Mouse (Mus musculus): Measurements from ENCODE around the gene Trappc3. TPM values are rescaled to one million over a fixed set of nuclear protein-coding genes. Genes with fewer than 3 reads are reported as not detected.
A peak's percentile ranks its signal among the peaks of the same experiment; 100 is the strongest.

The Trappc3 gene
- polyA plus RNA-seq, 1 experiment from 2014 or later: 103 TPM

GRCm38 (mm10) chr4:126321854-126322511 lies 59.9 kb downstream of the Trappc3 start:
- Histone ChIP-seq H3K4me1 (ENCODE audit: control insufficient read depth, insufficient read depth, low read length) (peaks cover 20% of the 10 kb centered on the region), H3K27me3 (ENCODE audit: control insufficient read depth, insufficient read depth, low read length) (no peaks in the 10 kb centered on the region), H3K36me3 (ENCODE audit: control insufficient read depth, insufficient read depth, low read length) (peaks cover 5% of the 10 kb centered on the region; the same call in 1 of the 2 replicates), H3K9me3 (replicated peaks; ENCODE audit: control insufficient read depth, low read length) (no peaks in the 10 kb centered on the region), H3K27ac (ENCODE audit: low read length) (no peak overlapping the region), H3K9ac (ENCODE audit: low read length) (peak overlapping the region; percentile 61; the same call in 1 of the 2 replicates), H3K4me3 (replicated peaks; ENCODE audit: low read length) (peak overlapping the region; percentile 77), H3K4me2 (ENCODE audit: low read depth, low read length) (peak overlapping the region; percentile 56)
- WGBS: 52% methylated on average over 28 of the region's 28 CpGs
- no peak; the same call in 1 of the 2 replicates for ATAC-seq (ENCODE audit: insufficient read depth, low FRiP score)

GRCm38 (mm10) chr4:126322646-126323045 lies 60.5 kb downstream of the Trappc3 start:
- Histone ChIP-seq H3K9ac (ENCODE audit: low read length) (no peak overlapping the region), H3K4me2 (ENCODE audit: low read depth, low read length) (no peak overlapping the region), H3K4me3 (replicated peaks; ENCODE audit: low read length) (no peak overlapping the region), H3K27ac (ENCODE audit: low read length) (no peak overlapping the region), H3K4me1 (ENCODE audit: control insufficient read depth, insufficient read depth, low read length) (peaks cover 20% of the 10 kb centered on the region), H3K36me3 (ENCODE audit: control insufficient read depth, insufficient read depth, low read length) (0 out of 2 replicates have a peak, but pooled peaks cover under 1% of the 10 kb centered on the region), H3K27me3 (ENCODE audit: control insufficient read depth, insufficient read depth, low read length) (no peaks in the 10 kb centered on the region), H3K9me3 (replicated peaks; ENCODE audit: control insufficient read depth, low read length) (no peaks in the 10 kb centered on the region)
- no peak for ATAC-seq (ENCODE audit: insufficient read depth, low FRiP score)
- WGBS: 95% methylated on average over 13 of the region's 13 CpGs

GRCm38 (mm10) chr4:126324861-126325260 lies 62.7 kb downstream of the Trappc3 start:
- Histone ChIP-seq H3K9ac (ENCODE audit: low read length) (peak overlapping the region; percentile 62), H3K4me3 (replicated peaks; ENCODE audit: low read length) (peak overlapping the region; percentile 32; the same call in 1 of the 2 replicates), H3K36me3 (ENCODE audit: control insufficient read depth, insufficient read depth, low read length) (no peaks in the 10 kb centered on the region), H3K27ac (ENCODE audit: low read length) (no peak overlapping the region; the same call in 1 of the 2 replicates), H3K4me1 (ENCODE audit: control insufficient read depth, insufficient read depth, low read length) (peaks cover 20% of the 10 kb centered on the region), H3K9me3 (replicated peaks; ENCODE audit: control insufficient read depth, low read length) (no peaks in the 10 kb centered on the region), H3K27me3 (ENCODE audit: control insufficient read depth, insufficient read depth, low read length) (no peaks in the 10 kb centered on the region), H3K4me2 (ENCODE audit: low read depth, low read length) (peak overlapping the region; percentile 51; the same call in 1 of the 2 replicates)
- 32% methylated on average over 13 of the region's 13 CpGs for WGBS
- no peak for ATAC-seq (ENCODE audit: insufficient read depth, low FRiP score)

GRCm38 (mm10) chr4:126325281-126325861 lies 63.2 kb downstream of the Trappc3 start, which contains the start of gene Tekt2:
TSS of gene Tekt2 (minus strand) at chr4:126325688.
- Histone ChIP-seq H3K27ac (ENCODE audit: low read length) (no peak within 1 kb of the TSS; the same call in 1 of the 2 replicates), H3K4me1 (ENCODE audit: control insufficient read depth, insufficient read depth, low read length) (peaks cover 18% of the 10 kb centered on the region), H3K27me3 (ENCODE audit: control insufficient read depth, insufficient read depth, low read length) (no peaks in the 10 kb centered on the region), H3K9ac (ENCODE audit: low read length) (peak within 1 kb of the TSS; percentile 62), H3K4me3 (replicated peaks; ENCODE audit: low read length) (peak within 1 kb of the TSS; percentile 32), H3K36me3 (ENCODE audit: control insufficient read depth, insufficient read depth, low read length) (no peaks in the 10 kb centered on the region), H3K4me2 (ENCODE audit: low read depth, low read length) (peak within 1 kb of the TSS; percentile 51), H3K9me3 (replicated peaks; ENCODE audit: control insufficient read depth, low read length) (no peaks in the 10 kb centered on the region)
- WGBS: 8% methylated on average over 23 of the region's 23 CpGs
- ATAC-seq (ENCODE audit: insufficient read depth, low FRiP score): 0 out of 2 replicates have a peak, but pooled peaks have one; percentile 30

Other genes with a start within 250 kb of the Trappc3 start
- 1.3 and 2.1 TPM in 2 replicates for gene Csf3r, start 237.8 kb upstream of the Trappc3 start, polyA plus RNA-seq (2015; fragmentation: Nextera tagmentation; extraction: Ambion mirVana)
- gene Mrps15, start 215.4 kb upstream of the Trappc3 start, polyA plus RNA-seq (2015; fragmentation: Nextera tagmentation; extraction: Ambion mirVana): 114 and 131 TPM in 2 replicates
- gene Oscp1, start 203.8 kb upstream of the Trappc3 start, polyA plus RNA-seq (2015; fragmentation: Nextera tagmentation; extraction: Ambion mirVana): 10.1 and 12.5 TPM in 2 replicates
- gene Lsm10, start 165.7 kb upstream of the Trappc3 start, polyA plus RNA-seq (2015; fragmentation: Nextera tagmentation; extraction: Ambion mirVana): 49.4 and 52.4 TPM in 2 replicates
- gene Stk40, start 158.4 kb upstream of the Trappc3 start, polyA plus RNA-seq (2015; fragmentation: Nextera tagmentation; extraction: Ambion mirVana): 28.4 and 29.6 TPM in 2 replicates
- gene Eva1b, start 114.6 kb upstream of the Trappc3 start, polyA plus RNA-seq (2015; fragmentation: Nextera tagmentation; extraction: Ambion mirVana): 46.4 and 49.7 TPM in 2 replicates
- 7.3 and 8.6 TPM in 2 replicates for gene Sh3d21, start 98.8 kb upstream of the Trappc3 start, polyA plus RNA-seq (2015; fragmentation: Nextera tagmentation; extraction: Ambion mirVana)
- gene Thrap3, start 59.6 kb upstream of the Trappc3 start, polyA plus RNA-seq (2015; fragmentation: Nextera tagmentation; extraction: Ambion mirVana): 164 and 176 TPM in 2 replicates
- 14.4 and 20.0 TPM in 2 replicates for gene Map7d1, start 6.0 kb upstream of the Trappc3 start, polyA plus RNA-seq (2015; fragmentation: Nextera tagmentation; extraction: Ambion mirVana)
- 7.6 and 11.1 TPM in 2 replicates for gene Col8a2, start 24.5 kb downstream of the Trappc3 start, polyA plus RNA-seq (2015; fragmentation: Nextera tagmentation; extraction: Ambion mirVana)
- 55.5 and 55.6 TPM in 2 replicates for gene Adprhl2, start 59.4 kb downstream of the Trappc3 start, polyA plus RNA-seq (2015; fragmentation: Nextera tagmentation; extraction: Ambion mirVana)
- gene Tekt2, start 63.4 kb downstream of the Trappc3 start, polyA plus RNA-seq (2015; fragmentation: Nextera tagmentation; extraction: Ambion mirVana): 7.9 and 8.0 TPM in 2 replicates
- gene Ago3, start 167.2 kb downstream of the Trappc3 start, polyA plus RNA-seq (2015; fragmentation: Nextera tagmentation; extraction: Ambion mirVana): 16.4 and 16.8 TPM in 2 replicates
- 4.3 and 4.4 TPM in 2 replicates for gene Ago1, start 206.3 kb downstream of the Trappc3 start, polyA plus RNA-seq (2015; fragmentation: Nextera tagmentation; extraction: Ambion mirVana)

All from stomach, embryonic 16.5 days (tissue).